Mouse (Mus musculus) c-Kit-positive CD71-positive TER-119-positive erythroid progenitor cells, embryonic 14.5 days (primary cell): ENCODE data around the gene Tjp3.

Experiments used
- DNase-seq: peaks from one replicate; pipeline ENCODE4 v3.0.0-alpha.2; 2013; ENCODE audit warnings: low spot score

Tjp3 gene

DNA sequence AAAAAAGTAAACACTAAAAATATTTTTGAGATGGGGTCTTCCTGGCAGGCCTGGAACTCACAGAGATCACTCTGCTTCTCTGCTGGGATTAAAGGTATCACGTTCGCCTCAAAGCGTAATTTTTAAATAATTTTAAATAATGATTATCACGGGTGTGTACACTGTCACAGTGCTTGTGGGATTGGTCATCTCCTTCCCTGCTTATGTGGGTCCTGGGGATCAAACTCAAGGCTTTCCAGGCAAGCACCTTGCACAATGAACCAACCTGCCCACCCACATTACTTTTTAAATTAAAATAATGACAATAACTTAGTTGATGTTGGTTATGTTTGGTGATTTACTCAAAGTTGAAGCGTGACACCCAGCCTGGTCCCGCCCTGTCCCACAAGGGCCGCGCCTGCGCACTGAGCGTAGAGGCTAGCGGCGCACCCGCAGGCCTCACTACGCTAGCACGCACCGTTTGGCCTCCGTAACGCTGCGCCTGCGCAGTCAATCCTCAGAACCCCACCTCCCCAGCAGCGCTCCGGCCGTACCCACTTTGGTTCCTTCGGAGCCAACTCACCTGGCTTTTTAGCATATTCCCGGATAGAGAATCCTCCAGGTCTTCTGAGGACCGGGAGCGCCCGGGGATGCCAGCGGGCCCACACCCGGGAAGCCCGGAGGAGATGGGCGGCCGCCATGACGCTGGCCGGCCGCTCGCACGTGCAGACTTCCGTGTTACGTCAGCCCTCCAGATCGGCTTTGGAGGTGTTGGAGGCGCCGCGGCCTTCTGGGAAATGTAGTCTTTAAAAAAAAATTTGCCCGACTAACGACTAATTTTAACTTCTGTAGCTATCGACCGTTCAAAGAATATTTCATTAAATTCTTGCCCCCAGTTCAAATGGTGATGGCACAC, 24.9 kb downstream of the Tjp3 start, which contains the start of the genes Mrpl54 and Apba3:
Mrpl54 (minus strand) TSS at position 724 of the 895 bp plus-strand sequence.
Apba3 (plus strand) TSS at position 750 of the 895 bp plus-strand sequence.
- peak; percentile 96 for DNase-seq

DNA sequence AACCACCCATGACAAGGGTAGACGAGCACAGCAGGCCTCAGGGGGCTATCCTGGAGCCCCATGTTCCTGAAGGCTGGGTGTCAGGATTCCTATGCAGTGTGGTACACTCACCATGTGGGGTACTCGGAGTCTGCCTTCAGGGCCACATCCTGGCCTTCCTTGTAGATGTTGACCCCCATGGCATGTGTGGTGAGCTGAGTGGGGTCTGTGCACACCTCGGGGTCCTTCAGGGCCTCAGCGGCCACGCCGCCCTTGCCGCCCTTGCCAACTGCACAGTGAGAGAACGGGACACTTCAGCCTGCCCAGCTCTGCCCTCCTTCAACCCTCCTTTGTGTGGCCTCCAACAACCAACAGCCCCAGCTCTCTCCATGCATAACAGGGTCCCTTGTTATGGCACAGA, 25.8 kb downstream of the Tjp3 start:
- no peak for DNase-seq

DNA sequence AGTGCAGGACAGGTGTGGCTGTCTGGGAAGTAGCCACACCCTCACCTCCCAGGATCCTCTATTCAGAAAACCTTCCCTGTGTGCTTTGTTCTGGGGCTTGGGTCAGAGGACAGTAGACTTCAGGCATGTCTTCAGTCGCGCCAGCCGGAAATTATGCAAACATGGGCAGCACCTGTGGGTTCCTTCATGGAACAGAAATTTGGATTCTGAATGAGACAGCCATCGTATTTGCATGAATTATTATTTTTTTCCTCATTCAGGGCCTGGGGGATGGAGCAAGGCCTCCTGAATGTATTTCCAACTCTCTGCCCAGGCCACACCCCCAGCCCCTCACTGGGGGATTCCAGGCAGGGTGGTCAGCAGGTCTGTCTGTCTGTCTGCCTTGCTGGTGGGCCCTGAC, 30.4 kb downstream of the Tjp3 start:
- DNase-seq: no peak

DNA sequence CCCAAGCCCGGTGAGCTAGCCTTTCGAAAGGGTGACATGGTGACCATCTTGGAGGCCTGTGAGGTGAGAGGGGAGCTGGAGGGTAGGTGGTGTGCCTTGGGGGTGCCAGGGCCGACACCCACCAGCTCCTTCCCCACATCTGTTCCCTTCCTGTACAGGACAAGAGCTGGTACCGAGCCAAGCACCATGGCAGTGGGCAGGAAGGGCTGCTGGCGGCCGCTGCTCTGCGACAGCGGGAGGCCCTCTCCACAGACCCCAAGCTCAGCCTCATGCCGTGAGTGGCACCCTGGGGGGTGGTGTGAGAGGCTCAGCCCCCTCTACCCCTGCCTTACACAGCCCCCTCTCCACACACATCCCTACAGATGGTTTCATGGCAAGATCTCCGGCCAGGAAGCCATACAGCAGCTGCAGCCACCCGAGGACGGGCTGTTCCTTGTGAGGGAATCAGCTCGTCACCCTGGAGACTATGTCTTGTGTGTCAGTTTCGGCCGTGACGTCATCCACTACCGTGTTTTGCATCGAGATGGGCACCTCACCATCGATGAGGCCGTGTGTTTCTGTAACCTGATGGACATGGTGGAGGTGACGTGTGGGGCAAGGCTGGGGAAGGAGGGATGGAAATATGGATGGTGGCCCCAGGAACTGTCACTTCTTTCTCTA, 32.0 kb downstream of the Tjp3 start:
- no peak for DNase-seq

DNA sequence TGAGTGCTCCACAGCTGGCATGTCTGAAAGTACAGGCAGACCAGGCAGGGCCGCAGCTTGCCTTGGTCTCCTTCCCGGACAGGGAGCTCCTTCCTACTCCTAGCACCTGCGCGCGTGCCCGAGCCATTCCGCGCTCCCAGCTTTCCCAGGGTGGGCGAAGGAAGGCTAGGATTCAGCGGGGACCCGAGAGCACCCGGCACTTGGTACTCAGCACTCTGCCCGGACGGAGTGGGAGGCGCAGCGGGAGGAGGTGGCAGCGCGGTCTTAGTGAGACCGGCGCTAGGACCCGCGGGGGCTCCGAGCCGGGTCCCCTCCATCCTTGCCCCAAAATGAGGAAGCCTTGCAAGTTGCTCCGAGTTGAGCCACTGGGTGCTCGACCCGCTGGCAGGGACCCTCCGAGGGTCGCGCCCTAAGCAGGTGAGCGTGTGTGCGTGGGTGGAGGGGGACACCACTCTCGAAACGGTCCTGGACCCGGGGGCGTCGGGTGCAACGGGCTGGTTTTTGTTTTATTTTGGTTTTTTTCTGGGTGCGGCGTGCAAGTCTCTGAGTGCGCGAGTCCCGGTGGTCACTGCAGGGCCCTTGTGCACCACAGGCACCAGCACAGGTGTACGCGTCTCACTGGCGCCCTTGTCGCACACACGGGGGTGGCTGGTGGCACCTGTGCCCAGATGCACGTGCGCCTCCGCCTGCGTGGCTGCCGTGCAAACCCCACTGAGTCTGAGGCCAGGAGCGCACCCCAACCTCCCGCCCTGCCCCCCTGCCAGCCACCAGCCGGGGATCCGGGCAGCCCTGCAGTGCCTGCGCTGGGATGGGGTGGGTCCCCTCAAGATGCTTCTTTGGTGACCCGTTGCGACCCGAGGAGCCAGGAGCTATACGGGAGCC, 34.0 kb downstream of the Tjp3 start:
- no peak for DNase-seq

DNA sequence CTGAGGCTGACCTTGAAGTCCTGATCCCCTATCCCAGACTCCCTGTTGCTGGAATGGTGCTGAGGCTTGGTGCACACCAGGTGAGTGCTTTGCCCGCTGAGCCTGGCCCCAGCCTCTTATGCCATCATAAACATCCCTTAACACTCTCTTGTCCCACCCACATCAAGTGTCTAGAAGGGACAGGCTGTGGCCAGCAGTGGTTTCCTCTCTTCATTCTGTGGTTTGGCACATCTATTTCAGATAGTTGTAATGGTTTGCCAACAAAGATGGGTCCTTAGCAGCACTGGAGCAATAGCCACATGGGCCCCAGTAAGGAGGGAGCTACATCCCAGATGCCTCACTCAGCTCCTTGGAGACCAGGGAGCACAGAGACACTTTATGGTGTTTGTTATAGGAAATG, 36.5 kb downstream of the Tjp3 start:
- no peak for DNase-seq

DNA sequence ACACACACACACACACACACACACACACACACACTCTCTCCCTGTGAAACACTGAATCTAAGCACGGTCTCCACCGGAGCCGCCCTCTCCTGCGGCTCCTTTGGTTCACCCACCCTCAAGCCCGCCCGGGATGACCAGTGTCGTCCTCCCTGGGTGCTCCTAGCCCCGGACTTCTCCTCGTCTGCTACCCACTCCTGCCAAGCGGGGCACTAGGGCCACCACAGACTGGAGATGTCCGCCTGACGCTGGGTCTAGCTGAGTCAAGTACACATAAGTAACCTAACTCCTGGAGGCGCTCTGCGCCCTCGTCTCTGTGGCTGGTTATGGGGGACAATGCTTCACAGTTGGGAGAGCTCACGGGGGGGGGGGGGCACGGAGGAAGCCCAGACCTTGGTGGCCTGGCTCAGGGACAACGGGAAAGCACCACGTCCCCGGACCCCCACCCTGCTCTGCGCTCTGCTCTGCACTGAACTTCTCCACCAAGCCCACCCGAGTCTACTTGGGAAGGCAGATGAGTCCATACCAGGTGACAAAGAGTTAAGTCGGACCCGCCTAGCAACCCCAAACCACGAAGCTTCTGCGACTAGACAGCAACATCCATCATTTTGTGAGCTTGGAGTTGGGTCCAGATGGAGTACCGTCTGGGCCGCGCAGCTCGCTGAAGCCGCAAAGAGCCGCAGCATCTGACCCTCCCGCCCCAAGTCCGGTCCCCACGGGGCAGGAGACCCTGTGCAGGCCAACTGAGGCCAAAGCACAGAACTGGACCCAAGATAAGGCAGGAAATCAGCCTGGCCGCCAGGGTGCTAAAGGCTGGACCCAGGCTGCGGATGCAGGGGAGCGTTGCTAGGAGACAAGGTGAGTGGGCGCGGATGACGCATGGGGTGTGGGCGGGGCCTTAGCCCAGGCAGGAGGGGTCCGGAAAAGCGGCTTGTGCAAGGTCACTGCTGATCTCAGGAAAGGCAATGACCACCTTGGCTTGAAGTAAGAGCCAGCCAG, 38.7 kb downstream of the Tjp3 start, which contains the start of gene Matk:
Matk (plus strand) TSS at position 512 of the 996 bp plus-strand sequence.
- DNase-seq: no peak

DNA sequence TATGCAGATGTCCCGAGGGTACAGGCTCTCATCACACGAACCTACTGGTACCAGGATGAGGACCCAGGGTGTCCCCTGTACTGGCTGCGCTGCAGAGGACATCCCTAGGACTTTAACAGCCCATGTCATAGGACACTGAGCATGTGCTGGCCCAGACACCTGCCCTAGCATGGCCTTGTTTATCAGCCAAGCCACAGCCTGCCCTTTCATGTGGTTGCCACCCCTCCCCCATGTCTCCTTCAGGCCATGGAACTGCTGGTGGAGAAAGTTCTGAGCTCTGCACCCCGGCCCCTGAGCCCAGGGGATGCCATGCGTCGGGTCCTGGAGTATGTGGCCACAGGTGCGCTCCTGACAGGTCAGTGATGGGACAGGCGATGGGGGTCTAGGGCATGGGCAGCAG, 41.9 kb downstream of the Tjp3 start:
- no peak for DNase-seq

DNA sequence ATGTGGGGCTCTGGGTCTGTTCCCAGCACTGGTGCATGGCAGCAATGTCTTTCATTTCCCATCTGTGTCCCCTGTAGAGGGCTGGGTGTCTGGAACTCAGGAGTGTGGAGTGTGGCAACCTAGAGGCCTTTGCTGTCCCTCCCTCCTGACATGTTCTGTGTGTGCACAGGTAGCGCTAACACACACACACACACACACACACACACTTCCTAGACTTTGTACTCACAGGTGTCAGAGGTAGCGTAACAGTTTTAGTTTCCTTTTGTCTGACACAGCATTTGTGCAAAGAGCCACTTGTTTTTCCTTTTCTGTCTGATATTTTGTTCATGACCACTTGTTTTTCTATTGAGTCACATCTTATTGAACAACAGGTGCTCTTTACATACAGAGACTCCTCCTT, 43.6 kb downstream of the Tjp3 start:
- no peak for DNase-seq

DNA sequence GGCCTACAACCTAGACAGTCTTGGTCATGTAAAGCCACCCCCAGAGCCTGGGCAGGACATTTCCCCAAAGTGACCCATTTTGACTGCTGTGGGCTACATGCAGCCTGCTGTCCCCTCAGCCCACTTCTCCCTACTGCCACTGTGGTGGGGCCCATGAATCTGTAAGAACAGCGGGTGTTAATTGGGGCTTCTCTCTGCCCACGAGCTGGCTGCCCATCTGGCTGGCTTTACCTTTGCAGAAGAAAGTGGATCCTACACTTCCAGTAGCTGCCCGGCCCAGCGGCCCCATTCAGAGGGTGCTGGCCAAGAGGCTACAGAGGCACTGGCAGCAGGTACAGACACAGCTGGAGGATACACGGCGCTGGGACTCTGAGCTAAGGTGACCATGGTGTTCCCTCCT, 46.2 kb downstream of the Tjp3 start:
- DNase-seq: no peak

DNA sequence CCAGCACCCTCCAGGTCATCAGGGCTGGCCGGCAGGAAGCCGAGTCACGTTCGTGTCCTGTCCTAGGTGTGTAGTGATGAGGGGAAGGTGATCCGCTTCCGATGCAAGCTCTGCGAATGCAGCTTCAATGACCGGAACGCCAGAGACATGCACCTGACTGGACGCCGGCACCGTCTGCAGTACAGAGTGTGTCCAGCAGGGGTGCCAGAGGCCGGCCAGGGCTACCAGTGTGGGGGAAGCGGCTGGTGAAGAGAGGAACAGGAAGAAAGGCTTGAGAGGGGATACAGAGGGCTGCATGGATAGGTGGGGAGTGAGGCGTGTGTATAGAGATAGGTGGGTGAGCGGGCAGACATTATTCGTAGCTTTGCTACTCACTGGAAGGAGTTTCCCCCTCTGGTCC, 46.8 kb downstream of the Tjp3 start:
- DNase-seq: peak; percentile 46

DNA sequence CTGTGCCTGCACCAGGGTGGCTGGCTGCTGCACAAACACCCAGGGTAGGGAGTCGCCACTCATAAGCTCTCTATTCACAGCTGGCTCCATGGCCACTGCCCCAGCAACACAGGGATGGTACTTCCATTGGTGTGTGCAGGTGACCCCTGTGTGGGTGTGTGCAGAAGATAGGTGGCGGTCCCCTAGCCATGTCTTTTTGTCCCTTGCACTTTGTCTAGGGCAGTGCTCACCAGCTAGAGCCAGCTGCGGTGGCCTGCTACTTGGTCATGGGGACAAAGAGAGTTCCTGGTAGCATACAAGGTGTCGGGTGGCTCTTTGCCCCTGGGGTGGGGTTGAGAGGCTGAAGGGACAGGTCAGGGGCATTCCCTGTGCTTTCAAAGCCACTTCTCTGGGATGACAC, 47.2 kb downstream of the Tjp3 start:
- no peak for DNase-seq

DNA sequence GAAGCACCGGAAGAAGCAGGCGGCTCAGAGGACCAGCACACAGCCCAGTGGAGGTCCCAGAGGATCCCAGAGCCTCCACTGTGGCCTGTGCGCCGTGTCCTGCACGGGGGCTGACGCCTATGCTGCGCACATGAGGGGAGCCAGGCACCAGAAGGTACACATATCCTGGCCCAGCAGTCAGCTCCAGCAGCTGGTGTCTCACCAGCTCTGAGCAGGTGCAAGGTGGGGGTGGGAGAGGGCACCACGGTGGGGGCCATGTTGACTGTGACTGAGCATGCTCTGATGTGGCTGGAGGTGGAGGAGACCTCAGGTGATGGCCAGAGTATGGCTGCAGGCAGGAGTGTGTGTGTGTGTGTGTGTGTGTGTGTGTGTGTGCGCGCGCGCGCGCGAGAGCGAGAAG, 49.4 kb downstream of the Tjp3 start:
- DNase-seq: no peak

DNA sequence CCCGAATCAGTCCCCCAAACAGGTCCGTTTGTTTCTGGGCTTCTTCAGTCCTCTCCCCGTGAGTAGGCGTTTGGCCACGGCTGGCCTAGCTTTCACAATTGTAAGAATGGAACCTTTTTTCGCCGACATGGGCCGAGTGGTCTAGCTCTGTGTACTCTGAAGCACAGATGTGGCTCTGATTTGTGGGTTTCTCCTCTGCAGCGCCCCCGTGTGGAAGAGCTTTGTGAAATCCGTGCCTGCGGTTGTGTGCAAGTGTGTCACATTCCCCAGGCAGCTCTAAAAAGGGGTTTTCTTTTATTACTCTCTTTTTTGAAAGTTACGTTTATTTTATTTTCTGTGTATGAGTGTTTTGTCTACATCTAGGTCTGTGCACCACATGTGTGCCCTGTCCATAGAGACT, 50.5 kb downstream of the Tjp3 start:
- peak; percentile 57 for DNase-seq

DNA sequence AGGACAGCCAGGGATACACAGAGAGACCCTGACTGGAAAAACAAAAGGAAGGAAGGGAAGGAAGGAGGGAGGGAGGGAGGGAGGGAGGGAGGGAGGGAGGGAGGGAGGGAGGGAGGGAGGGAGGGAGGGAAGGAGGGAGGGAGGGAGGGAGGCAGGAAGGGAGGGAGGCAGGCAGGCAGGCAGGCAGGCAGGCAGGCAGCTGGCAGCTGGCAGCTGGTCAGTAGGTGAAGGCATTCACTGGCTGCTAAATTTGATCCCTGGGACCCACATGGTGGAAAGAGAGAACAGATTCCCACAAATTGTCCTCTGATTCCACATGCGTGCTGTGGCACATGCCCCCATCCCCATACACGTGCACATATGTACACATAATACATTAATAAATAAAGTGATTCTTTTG, 52.8 kb downstream of the Tjp3 start:
- no peak for DNase-seq

DNA sequence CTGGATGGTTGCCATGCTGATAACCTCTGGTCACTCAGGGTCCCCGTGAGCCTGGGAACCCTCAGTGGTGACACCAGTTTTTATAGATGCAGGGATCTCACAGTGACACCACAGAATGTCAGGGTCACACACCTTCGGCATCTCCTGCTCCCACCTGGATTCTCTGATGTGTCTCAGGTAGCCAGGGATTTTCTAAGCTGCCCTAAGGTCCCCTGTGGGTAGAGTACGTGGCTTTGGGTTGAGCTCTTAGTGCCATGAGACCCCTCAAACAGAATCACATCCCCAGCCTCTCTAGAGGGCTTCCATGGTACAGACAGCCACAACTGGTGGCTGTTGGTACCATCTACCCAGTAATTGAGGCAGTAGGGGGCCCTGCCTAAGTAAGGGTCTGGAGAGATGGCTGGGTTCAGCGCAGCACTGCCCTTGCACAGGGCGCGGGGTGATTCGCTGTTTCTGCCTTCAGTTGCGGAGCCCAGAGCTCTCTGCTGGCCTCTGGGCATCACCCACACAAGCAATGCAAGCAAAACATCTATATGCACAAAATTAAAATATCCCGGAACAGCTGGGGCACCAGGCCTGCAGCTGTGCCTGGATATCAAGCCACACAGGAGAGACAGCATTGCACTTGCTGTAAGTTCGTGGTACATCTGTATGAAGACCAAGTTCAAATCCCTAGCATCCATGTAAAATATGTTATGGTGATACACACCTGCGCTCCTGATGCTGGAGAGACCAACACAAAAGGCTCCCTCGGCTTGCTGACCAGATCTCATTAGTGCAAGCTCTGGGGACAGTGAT, 54.7 kb downstream of the Tjp3 start:
- DNase-seq: no peak

DNA sequence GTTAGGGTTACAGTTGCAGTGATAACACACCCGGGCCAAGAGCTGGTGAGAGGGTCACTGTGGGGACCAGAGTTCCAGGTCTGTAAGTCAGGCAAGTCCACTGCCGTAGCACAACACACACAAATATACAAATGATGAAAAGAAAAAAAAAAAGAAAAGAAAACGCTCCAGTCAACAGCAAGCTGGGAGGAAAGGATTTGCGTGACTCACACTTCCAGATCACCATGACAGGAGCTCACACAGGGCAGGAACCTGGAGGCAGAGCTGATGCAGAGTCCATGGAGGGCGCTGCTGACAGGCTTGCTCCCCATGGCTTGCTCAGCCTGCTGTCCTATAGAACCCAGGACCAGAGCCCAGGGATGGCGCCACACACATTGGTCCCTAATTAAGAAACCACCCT, 57.2 kb downstream of the Tjp3 start:
- no peak for DNase-seq

DNA sequence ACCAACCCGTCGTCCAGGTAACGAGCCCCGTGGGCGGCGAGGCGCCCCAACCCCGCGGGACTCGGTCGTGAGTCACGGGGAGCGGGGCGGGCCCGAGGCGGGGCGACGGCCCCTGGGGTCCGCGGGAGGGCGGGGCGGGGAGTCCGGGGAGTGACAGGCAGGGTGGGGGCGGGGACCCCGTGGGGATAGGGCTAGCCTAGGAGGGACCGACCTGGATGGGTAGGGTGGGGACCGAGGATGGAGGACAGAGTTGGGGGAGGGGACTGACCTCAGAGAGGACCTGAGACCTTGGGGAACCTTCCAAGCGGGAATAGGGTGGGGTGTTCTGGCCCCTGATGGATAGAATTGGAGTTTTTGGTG, 58.2 kb downstream of the Tjp3 start:
- no peak for DNase-seq

DNA sequence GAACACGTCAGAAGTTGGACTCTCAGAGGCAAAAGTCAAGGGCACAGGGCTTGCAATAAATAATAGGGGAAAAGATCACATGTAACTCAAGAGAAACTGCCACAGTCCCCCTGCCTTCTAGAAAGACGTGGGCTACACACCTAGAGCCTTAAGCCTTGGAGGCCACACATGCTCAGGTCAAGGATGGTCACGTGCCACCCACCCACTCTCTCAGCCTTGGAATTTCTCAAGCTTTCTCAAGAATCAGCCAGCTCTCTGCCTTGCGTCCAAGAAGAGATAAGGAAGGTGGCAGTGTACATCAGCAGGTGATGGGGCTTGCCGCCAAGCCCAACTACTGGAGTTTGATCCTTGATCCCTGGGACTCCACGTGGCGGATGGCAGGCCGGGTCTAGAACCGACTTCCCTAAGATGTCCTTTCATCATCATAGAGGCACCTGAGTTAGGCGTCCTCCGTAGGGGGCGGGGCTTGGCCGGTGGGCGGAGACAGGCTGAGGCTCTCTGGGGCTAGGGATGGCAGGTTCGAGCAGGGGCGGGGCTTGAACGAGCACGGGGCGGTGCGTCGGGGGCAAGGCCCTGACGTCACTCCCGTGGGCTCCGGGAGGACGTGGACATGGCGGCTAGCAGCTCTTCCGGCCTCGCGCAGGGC, 58.7 kb downstream of the Tjp3 start, which contains the start of gene Zfr2:
Zfr2 (plus strand) TSS at position 576 of the 646 bp plus-strand sequence.
- DNase-seq: peak; percentile 85

DNA sequence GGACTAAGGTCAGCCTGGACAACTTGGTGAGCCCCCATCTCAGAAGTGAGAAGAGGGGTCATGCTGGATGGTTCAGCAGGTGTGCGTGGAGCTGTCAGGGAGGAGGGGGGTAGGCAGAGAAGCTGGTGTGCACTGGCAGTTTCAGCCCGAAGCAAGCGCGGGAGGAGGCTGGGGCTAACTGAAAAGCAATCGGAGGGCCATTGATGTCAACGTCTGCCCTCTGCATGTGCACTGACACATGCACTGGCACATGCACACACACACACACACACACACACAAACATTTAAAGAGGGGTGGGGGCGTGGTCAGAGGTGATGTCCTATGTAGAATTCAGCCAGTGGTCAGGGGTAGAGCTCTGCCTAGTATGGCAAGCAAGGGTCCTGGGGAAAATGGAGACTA, 59.9 kb downstream of the Tjp3 start:
- no peak for DNase-seq
